Mouse (Mus musculus) liver, embryonic 16.5 days (tissue): ENCODE measurements around the gene Calm5. TPM values are rescaled to one million over a fixed set of nuclear protein-coding genes. Genes with fewer than 3 reads are reported as not detected.

Source experiments
- ATAC-seq: fragments of 200-750 bp; cut with Nextera tagmentation; 2 replicates; pipeline ENCODE4 v1.8.0; 2017; ENCODE audit warnings: low read depth, mild to moderate bottlenecking, moderate number of reproducible peaks, moderate library complexity
- H3K27ac ChIP-seq: fragments of 300-500 bp; sonication (generic); 2 replicates; pipeline ENCODE4 v1.5.1; 2014; ENCODE audit warnings: mild to moderate bottlenecking, low read length
- H3K27me3 ChIP-seq: fragments of 300-500 bp; sonication (generic); 2 replicates; pipeline ENCODE4 v1.6.1; 2014; ENCODE audit warnings: low read depth, low read length, mixed read lengths; ENCODE audit not compliant: control insufficient read depth, insufficient read depth
- H3K36me3 ChIP-seq: fragments of 300-500 bp; sonication (generic); 2 replicates; pipeline ENCODE4 v1.6.1; 2014; ENCODE audit warnings: mild to moderate bottlenecking; ENCODE audit not compliant: control insufficient read depth, insufficient read depth
- H3K4me1 ChIP-seq: fragments of 300-500 bp; sonication (generic); 2 replicates; pipeline ENCODE4 v1.6.1; 2014; ENCODE audit warnings: low read depth, low read length, mixed read lengths; ENCODE audit not compliant: control insufficient read depth
- H3K4me2 ChIP-seq: fragments of 300-500 bp; sonication (generic); 2 replicates; pipeline ENCODE4 v1.6.1; 2014; ENCODE audit warnings: low read depth, low read length, mixed read lengths
- H3K4me3 ChIP-seq: fragments of 300-500 bp; sonication (generic); 2 replicates; pipeline ENCODE4 v1.5.1; 2014; ENCODE audit warnings: low read depth, mild to moderate bottlenecking, low read length
- H3K9ac ChIP-seq: fragments of 300-500 bp; sonication (generic); 2 replicates; pipeline ENCODE4 v1.6.1; 2014; ENCODE audit warnings: low read depth, low read length
- H3K9me3 ChIP-seq: fragments of 300-500 bp; sonication (generic); replicated peaks from 2 replicates; pipeline ENCODE4 v1.6.1; 2016; ENCODE audit warnings: low read length; ENCODE audit not compliant: control insufficient read depth
- WGBS: fragments of 180-500 bp; shearing (Covaris S2); extraction: QIAGEN DNeasy Blood & Tissue Kit; methylation state at CpG from one replicate; pipeline ENCODE4 v1.1.7; 2014; ENCODE audit not compliant: insufficient replicate concordance; 5-methylcytosine and 5-hydroxymethylcytosine counted together
- polyA plus RNA-seq: library from polyadenylated mRNA; unstranded; fragments of >200 nt; fragmentation: Nextera tagmentation; extraction: Ambion mirVana; gene quantifications from 2 replicates; pipeline ENCODE4 v1.2.1, GENCODE M21; 2015

Gene Calm5
- polyA plus RNA-seq, 1 experiment from 2014 or later, result not detected

- 82% methylated on average over 3 of the region's 3 CpGs for WGBS
- no peaks in the 10 kb centered on the region for H3K9me3 ChIP-seq
- peak overlapping the region; percentile 50; the same call in 1 of the 2 replicates for H3K4me2 ChIP-seq
- no peak for ATAC-seq
- no peak overlapping the region for H3K4me3 ChIP-seq
- H3K27me3 ChIP-seq, result no peaks in the 10 kb centered on the region
- peak overlapping the region; percentile 13; the same call in 1 of the 2 replicates for H3K27ac ChIP-seq
- peaks cover 61% of the 10 kb centered on the region for H3K4me1 ChIP-seq
- H3K9ac ChIP-seq, result no peak overlapping the region
- no peaks in the 10 kb centered on the region for H3K36me3 ChIP-seq
Measured at GRCm38 (mm10) chr13:3862325-3862724, 8.4 kb downstream of the Calm5 start.

GRCm38 (mm10) chr13:3862922-3863580 is 9.1 kb downstream of the Calm5 start:
- H3K4me2 ChIP-seq, result peak overlapping the region; percentile 50
- no peaks in the 10 kb centered on the region for H3K27me3 ChIP-seq
- H3K4me1 ChIP-seq, result peaks cover 68% of the 10 kb centered on the region
- H3K4me3 ChIP-seq, result no peak overlapping the region; the same call in 1 of the 2 replicates
- H3K36me3 ChIP-seq, result no peaks in the 10 kb centered on the region
- peak; percentile 62 for ATAC-seq
- no peaks in the 10 kb centered on the region for H3K9me3 ChIP-seq
- H3K27ac ChIP-seq, result peak overlapping the region; percentile 45; the same call in 1 of the 2 replicates
- 64% methylated on average over 10 of the region's 10 CpGs for WGBS
- peak overlapping the region; percentile 35; the same call in 1 of the 2 replicates for H3K9ac ChIP-seq

GRCm38 (mm10) chr13:3865648-3866354 is 11.8 kb downstream of the Calm5 start:
- H3K27me3 ChIP-seq, result no peaks in the 10 kb centered on the region
- peak overlapping the region; percentile 98 for H3K27ac ChIP-seq
- H3K4me1 ChIP-seq, result peaks cover 86% of the 10 kb centered on the region
- no peaks in the 10 kb centered on the region for H3K9me3 ChIP-seq
- H3K4me3 ChIP-seq, result peak overlapping the region; percentile 39
- peak overlapping the region; percentile 74 for H3K4me2 ChIP-seq
- peak; percentile 9; the same call in 1 of the 2 replicates for ATAC-seq
- WGBS, result 55% methylated on average over 14 of the region's 14 CpGs
- H3K36me3 ChIP-seq, result no peaks in the 10 kb centered on the region
- H3K9ac ChIP-seq, result peak overlapping the region; percentile 62

- peak overlapping the region; percentile 62 for H3K9ac ChIP-seq
- no peaks in the 10 kb centered on the region for H3K36me3 ChIP-seq
- peak; percentile 65 for ATAC-seq
- H3K4me3 ChIP-seq, result peak overlapping the region; percentile 39
- peaks cover 82% of the 10 kb centered on the region for H3K4me1 ChIP-seq
- peak overlapping the region; percentile 98 for H3K27ac ChIP-seq
- H3K27me3 ChIP-seq, result no peaks in the 10 kb centered on the region
- H3K9me3 ChIP-seq, result no peaks in the 10 kb centered on the region
- peak overlapping the region; percentile 74 for H3K4me2 ChIP-seq
- 26% methylated on average over 8 of the region's 8 CpGs for WGBS
Measured at GRCm38 (mm10) chr13:3866355-3867052, 12.5 kb downstream of the Calm5 start.

- Histone ChIP-seq H3K4me1 (peaks cover 78% of the 10 kb centered on the region), H3K4me2 (peak overlapping the region; percentile 74), H3K36me3 (no peaks in the 10 kb centered on the region), H3K4me3 (peak overlapping the region; percentile 39), H3K9ac (peak overlapping the region; percentile 62), H3K27me3 (no peaks in the 10 kb centered on the region), H3K27ac (peak overlapping the region; percentile 98), H3K9me3 (no peaks in the 10 kb centered on the region)
- ATAC-seq, result peak; percentile 93
- WGBS, result 29% methylated on average over 6 of the region's 6 CpGs
Measured at GRCm38 (mm10) chr13:3867158-3867557, 13.2 kb downstream of the Calm5 start.

- Histone ChIP-seq H3K4me2 (no peak overlapping the region), H3K4me3 (no peak overlapping the region), H3K27me3 (no peaks in the 10 kb centered on the region), H3K9me3 (no peaks in the 10 kb centered on the region), H3K36me3 (no peaks in the 10 kb centered on the region), H3K4me1 (peaks cover 68% of the 10 kb centered on the region), H3K27ac (peak overlapping the region; percentile 45; the same call in 1 of the 2 replicates), H3K9ac (no peak overlapping the region)
- ATAC-seq, result no peak
Measured at GRCm38 (mm10) chr13:3869901-3870300, 15.9 kb downstream of the Calm5 start.

- H3K9ac ChIP-seq, result no peak overlapping the region
- H3K4me3 ChIP-seq, result no peak overlapping the region
- no peaks in the 10 kb centered on the region for H3K36me3 ChIP-seq
- WGBS, result 73% methylated on average over 4 of the region's 4 CpGs
- peaks cover 49% of the 10 kb centered on the region for H3K4me1 ChIP-seq
- no peaks in the 10 kb centered on the region for H3K27me3 ChIP-seq
- no peak for ATAC-seq
- H3K4me2 ChIP-seq, result no peak overlapping the region
- no peak overlapping the region for H3K27ac ChIP-seq
- no peaks in the 10 kb centered on the region for H3K9me3 ChIP-seq
Measured at GRCm38 (mm10) chr13:3872832-3873231, 18.9 kb downstream of the Calm5 start.

GRCm38 (mm10) chr13:3876448-3876847 is 22.5 kb downstream of the Calm5 start:
- H3K9me3 ChIP-seq, result no peaks in the 10 kb centered on the region
- no peaks in the 10 kb centered on the region for H3K27me3 ChIP-seq
- H3K4me1 ChIP-seq, result peaks cover 20% of the 10 kb centered on the region
- ATAC-seq, result no peak
- H3K4me2 ChIP-seq, result no peak overlapping the region
- H3K27ac ChIP-seq, result no peak overlapping the region
- peaks cover 13% of the 10 kb centered on the region; the same call in 1 of the 2 replicates for H3K36me3 ChIP-seq
- 88% methylated on average over 6 of the region's 6 CpGs for WGBS
- no peak overlapping the region for H3K4me3 ChIP-seq
- H3K9ac ChIP-seq, result no peak overlapping the region
